Mouse (Mus musculus) thymus, postnatal 36 days (tissue): ENCODE results near the gene Boc.
A peak's percentile ranks its signal among the peaks of the same experiment; 100 is the strongest.

ENCODE experiments used
- DNase-seq, 2 experiments: peaks; one replicate each; pipeline ENCODE4 v3.0.0; 2022; ENCODE audit warnings: mixed read lengths in 2 of 2

Boc gene

DNA sequence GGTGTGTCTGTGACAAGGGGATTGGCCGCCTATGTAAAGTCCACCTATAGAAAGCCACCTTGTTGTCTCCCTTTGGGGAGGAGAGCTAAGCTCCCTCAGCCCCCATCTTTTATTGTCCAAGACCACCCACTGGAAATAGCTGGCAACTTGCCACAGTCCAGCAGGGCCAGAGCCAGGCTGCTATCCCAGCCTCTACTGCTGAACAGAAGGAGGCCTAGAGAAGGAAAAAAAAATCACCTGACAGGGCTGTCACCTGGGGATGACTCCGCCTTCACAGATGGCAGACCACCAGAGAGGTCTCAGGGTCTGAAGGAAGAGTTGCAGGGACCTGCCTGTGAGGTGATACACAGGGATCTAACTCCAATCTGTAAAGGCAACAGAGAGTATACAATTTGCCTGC lies 6.7 kb downstream of the Boc start:
- DNase-seq: no peak

GRCm38 (mm10) chr16:44551491-44551890 lies 7.2 kb downstream of the Boc start:
- no peak for DNase-seq

DNA sequence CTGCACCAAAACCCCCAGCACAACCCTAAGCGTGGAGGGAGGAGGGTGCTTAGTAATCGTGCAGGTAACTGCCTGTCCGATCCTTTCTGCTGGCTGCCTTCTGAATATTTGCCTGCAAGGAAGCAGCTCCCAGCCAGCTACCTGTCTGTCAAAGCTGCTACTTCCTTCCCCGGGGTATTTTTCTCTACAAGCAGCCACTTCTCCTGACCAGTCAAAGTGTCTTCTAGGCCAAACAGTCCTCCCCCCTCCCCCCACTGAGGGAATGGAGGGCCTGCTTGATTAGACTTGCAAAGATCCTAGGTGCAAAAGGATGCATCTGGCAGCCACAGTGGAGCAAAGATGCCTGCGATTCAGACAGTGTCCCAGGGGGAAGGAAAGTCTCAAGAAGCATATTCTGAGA lies 7.9 kb downstream of the Boc start:
- no peak for DNase-seq

DNA sequence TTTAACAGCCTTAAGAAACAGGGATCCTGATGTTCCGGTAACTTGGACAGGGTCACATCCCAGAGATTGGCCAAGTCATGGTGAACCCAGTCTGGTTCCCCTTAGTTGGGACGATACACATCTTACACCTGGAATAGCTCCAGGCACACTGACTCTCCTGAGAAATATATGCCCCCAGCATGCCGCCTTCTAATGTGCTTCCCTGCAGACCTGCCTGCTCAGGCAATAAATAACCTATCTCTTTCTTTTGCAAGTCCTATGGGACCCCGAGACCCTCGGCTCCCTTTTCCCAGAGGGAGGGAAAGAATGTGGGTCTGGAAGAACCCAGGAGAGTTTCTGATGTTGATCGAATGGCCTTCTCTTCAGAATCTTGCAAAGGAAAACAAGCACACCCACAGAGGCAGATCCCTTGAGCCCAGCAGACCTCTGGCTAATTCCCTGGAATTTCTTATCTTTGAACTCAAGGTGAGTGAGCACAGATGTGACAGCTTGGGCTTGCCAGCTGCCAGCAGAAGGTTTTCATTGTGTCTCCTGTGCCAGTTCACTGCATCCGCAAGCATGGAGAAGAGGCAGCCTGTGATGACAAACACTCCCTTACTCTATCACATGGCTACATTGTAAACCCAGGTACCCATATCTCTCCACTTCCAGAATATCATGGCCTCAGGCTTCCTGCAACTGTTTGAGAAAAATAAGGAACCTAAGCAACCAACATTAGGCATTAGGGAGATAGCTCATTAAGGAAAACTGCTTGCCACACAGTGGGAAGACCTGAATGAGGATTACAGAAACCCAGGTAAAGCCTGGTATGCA lies 8.6 kb downstream of the Boc start:
- no peak for DNase-seq

DNA sequence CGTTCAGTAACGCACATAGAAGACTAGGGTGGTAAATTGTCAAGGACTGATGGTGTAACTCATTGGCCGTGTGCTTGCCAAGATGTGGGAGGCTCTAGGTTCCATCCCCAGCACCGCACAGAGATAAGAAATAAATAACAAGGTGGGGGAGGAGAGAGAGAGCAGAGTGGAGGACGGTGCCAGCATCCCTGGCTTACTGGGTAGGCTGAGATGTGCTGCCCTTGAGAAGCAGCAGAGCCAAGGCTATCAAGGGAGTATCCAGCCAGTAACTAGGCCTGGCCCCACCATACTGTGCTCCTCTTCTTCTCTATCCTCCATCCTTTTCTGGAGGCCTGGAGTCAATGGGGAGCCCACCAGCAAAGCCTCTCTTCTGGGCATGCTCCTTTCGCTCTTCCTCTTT lies 9.3 kb downstream of the Boc start:
- DNase-seq: no peak

DNA sequence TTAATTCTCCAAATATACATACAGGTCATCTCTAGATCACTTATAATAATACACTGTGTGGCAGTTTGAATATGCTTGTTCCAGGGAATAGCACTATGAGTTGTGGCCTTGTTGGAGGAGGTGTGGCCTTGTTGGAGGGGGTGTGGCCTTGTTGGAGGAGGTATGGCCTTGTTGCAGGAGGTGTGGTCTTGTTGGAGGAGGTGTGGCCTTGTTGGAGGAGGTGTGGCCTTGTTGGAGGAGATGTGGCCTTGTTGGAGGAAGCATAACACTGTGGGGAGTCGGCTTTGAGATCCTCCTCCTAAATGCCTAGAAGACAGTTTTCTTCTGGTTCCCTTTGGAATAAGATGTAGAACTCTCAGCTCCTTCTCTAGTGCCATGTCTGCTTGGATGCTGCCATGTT lies 10.7 kb downstream of the Boc start:
- DNase-seq: no peak

- peak; percentile 17 to 23 for DNase-seq
Measured at GRCm38 (mm10) chr16:44546831-44547230, 11.9 kb downstream of the Boc start.

- DNase-seq: no peak
Measured at GRCm38 (mm10) chr16:44545939-44546338, 12.8 kb downstream of the Boc start.

GRCm38 (mm10) chr16:44545153-44545552 lies 13.5 kb downstream of the Boc start:
- no peak for DNase-seq

- no peak for DNase-seq
Measured at GRCm38 (mm10) chr16:44543098-44543497, 15.6 kb downstream of the Boc start.

DNA sequence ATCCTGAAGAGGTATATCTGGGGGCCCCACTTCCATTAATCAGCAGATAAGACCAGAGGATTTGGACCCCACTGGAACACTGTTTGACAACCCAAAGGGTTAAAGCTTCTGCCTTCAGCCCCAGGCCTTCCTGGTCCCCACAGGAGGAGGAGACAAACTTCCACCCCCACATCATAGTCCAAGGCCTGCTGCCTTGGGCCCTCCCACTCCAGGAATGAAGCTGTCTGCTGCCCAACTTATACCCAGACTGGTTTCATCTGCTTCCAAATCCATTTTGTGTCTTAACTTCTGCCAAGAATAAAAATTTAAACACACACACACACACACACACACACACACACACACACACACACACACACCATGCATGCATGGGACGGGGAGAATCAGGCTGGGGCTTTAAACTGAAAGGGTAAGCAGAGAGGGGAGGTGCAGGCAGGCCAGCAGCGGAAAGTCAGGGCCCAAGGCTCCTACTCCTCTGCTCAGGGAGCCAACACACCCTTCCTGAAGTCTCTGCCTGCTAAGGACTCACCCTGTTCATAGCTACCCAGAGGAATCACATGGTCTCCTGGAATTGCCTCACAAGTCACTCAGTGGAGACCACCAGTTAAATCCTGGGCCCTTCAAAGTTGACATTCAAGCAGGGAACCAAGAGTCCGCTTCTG lies 16.5 kb downstream of the Boc start:
- DNase-seq: no peak

DNA sequence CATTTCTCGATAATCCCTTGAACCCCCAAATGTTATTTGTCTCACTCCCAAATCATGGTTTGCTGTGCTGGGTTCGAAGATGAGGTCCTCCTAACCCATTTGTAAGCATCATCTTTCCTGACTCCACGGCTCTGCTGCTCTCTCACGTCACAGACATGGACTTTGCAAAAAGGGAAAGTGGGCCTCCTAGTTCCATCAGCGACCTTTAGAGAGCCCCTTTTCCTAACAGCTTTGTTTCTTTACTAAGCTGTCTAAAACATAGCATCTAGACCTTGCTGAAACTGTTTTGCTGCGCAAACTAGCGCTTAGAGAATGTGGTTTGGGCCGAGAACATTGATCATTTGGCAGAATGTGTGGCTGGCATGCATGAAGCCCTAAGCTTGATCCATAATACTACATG lies 19.1 kb downstream of the Boc start:
- DNase-seq: no peak

- no peak for DNase-seq
Measured at GRCm38 (mm10) chr16:44538401-44539395, 20.0 kb downstream of the Boc start.

DNA sequence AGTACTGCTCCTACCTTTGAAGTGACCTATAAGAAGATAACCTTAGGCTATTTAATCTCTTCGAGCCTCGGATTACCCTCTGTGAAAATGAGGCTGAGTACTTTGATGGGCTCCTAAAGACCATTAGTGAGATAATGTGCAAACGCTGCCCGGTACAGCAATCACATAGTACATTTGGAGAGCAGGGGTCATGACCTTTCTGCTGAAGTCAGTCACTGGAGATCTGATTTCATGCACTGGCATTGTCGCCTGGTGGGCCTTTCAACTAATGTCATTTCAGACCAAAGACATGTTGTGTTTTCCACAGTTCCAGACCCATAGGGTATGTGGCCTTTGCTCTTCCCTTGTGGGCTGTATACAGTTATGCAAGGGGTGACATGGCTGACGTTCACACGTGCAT lies 24.6 kb downstream of the Boc start:
- no peak for DNase-seq

- no peak for DNase-seq
Measured at GRCm38 (mm10) chr16:44533522-44533921, 25.2 kb downstream of the Boc start.

GRCm38 (mm10) chr16:44532851-44533250 lies 25.8 kb downstream of the Boc start:
- no peak for DNase-seq

GRCm38 (mm10) chr16:44531239-44531797 lies 27.4 kb downstream of the Boc start:
- DNase-seq: no peak

GRCm38 (mm10) chr16:44530829-44531228 lies 27.9 kb downstream of the Boc start:
- DNase-seq: no peak

DNA sequence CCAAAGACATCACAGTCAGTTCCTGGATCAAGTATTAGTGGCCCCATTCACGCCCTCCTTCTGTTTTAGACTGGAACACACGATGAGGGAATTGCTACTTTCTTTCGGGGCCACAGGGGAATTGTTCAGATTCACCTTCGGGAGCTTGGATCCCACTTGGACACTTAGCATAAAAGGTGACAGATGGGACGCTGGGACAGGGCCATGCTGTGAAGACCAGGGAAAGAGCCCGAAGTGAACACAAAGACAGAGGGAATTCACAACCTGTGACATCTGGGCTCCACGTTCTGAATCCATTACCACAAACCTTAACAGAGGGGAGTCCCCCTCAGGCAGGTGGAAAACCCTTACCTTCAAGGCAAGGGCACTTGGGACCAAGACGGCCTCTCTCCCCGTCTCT lies 28.5 kb downstream of the Boc start:
- DNase-seq: no peak

DNA sequence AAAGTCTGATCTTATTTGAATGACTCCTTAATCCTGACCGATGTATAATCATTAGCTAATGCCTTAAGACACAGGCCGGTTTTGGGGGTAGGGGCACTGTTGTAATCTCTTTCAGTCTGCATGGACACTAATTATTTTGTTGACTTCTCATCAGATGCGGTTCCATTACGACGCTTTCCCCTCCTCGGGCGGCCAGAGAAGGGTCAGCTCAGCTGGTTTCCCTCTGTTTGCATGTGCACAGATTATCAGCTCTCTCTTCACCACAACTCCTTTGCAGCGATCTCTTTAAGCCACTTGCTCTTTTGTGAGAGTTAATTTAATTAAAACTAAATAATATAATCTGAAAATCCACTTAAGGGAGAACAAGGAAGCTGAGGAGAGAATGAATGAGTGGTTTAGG lies 29.0 kb downstream of the Boc start:
- no peak for DNase-seq

GRCm38 (mm10) chr16:44528955-44529354 lies 29.7 kb downstream of the Boc start:
- DNase-seq: no peak

DNA sequence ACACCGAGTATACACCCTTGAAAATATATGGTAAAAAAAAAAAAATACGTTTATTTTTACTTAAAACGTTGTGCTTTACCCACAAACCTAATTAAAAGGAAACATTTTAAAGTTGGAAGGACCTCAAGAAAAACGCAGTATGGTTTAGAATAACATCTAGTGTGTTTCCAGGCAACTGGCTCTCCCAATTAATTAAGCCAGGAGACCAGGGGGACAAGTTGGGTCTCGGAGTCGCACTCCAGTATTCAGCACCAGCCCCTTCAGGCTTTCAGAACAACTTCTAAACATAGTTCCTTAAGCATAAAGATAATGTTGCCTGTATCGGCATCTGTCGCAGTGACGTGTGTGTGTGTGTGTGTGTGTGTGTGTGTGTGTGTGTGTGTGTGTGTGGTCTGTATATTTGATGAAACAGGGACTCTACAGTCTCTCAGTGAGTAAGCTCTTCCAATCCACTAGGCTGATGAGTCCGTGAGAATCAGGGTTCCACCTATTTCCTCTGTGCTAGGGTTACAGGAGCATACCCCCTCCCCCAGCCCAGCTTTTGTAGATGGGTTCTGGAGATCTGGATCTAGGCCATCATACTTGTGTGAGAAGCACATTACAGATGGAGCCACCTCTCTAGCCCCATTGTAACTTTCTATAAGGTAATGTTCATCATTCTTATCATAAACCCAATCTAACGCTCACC lies 31.3 kb downstream of the Boc start:
- no peak for DNase-seq
